Mouse (Mus musculus): Measurements from ENCODE around the gene Gpkow. TPM values are rescaled to one million over a fixed set of nuclear protein-coding genes. Genes with fewer than 3 reads are reported as not detected.
A peak's percentile ranks its signal among the peaks of the same experiment; 100 is the strongest.

Gpkow gene
- total and polyA plus RNA-seq, 3 experiments = 23.4 to 539 (median 37.0) TPM

- Histone ChIP-seq H3K9me3 (replicated peaks; ENCODE audit: insufficient read depth, low read length) (no peaks in the 10 kb centered on the region), H3K4me1 (ENCODE audit: control insufficient read depth in 1 of 2, insufficient read depth in 2 of 2, low read length in 2 of 2) (peaks cover 11 to 25% of the 10 kb centered on the region in 2 experiments), H3K27me3 (ENCODE audit: control insufficient read depth in 1 of 2, insufficient read depth in 2 of 2, low read length in 2 of 2) (no peaks in the 10 kb centered on the region), H3K4me3 (ENCODE audit: control insufficient read depth in 1 of 2, insufficient read depth in 1 of 2, low read depth in 2 of 2, low read length in 2 of 2) (peak within 1 kb of the TSS; percentile 65 to 79), H3K36me3 (ENCODE audit: control insufficient read depth in 1 of 2, insufficient read depth in 2 of 2, low read length in 2 of 2) (peaks cover 0 to 22% of the 10 kb centered on the region in 2 experiments; a peak in 2 of 4 replicates), H3K79me2 (ENCODE audit: control insufficient read depth, insufficient read depth, low read length, poor library complexity) (peaks cover 5% of the 10 kb centered on the region; the same call in 1 of the 2 replicates), H3K27ac (ENCODE audit: control insufficient read depth, low read depth, low read length) (peak within 1 kb of the TSS; percentile 95), H3K9ac (ENCODE audit: control insufficient read depth, low read depth, low read length, poor library complexity, severe bottlenecking) (peak within 1 kb of the TSS; percentile 74)
- DNase-seq (ENCODE audit: low read depth, low spot score) = peak; percentile 76
- TF ChIP-seq POLR2A (IDR thresholded peaks at IDR 0.05; ENCODE audit: control insufficient read depth in 1 of 2, insufficient read depth in 1 of 2, low read depth in 1 of 2, low read length in 2 of 2, poor library complexity in 1 of 2) = peak in 1 of 2 experiments; percentile 60; a peak in 2 of 4 replicates
- TF ChIP-seq BHLHE40 (IDR thresholded peaks at IDR 0.05; ENCODE audit: borderline replicate concordance, low read depth, low read length) = no peak
- TF ChIP-seq POLR2AphosphoS5 (IDR thresholded peaks at IDR 0.05; ENCODE audit: borderline replicate concordance, low read depth, low read length) = no peak
- TF ChIP-seq USF1 (IDR thresholded peaks at IDR 0.05; ENCODE audit: low read depth, low read length) = peak; percentile 40; the same call in 1 of the 2 replicates
- no peak for TF ChIP-seq MYB (IDR thresholded peaks at IDR 0.05; ENCODE audit: low read depth, low read length)
- no peak for TF ChIP-seq E2F4 (IDR thresholded peaks at IDR 0.05; ENCODE audit: borderline replicate concordance, low read depth, low read length)
- peak; percentile 18 to 43; a peak in 1 of 4 replicates for TF ChIP-seq EP300 (IDR thresholded peaks at IDR 0.05; ENCODE audit: low read depth in 1 of 2, low read length in 2 of 2)
- TF ChIP-seq ELF1 (IDR thresholded peaks at IDR 0.05; ENCODE audit: low read depth, low read length) = peak; percentile 46; the same call in 1 of the 2 replicates
- no peak for TF ChIP-seq GABPA (IDR thresholded peaks at IDR 0.05; ENCODE audit: low read depth, low read length)
- no peak for TF ChIP-seq RAD21 (IDR thresholded peaks at IDR 0.05; ENCODE audit: low read depth, low read length)
- no peak for TF ChIP-seq ZNF384 (IDR thresholded peaks at IDR 0.05; ENCODE audit: low read depth, low read length)
- no peak for TF ChIP-seq MEF2A (IDR thresholded peaks at IDR 0.05; ENCODE audit: extremely low read depth, insufficient replicate concordance, low read depth, low read length, poor library complexity, severe bottlenecking)
- peak; percentile 64 for TF ChIP-seq HCFC1 (IDR thresholded peaks at IDR 0.05; ENCODE audit: low read depth, low read length)
- TF ChIP-seq ZMIZ1 (IDR thresholded peaks at IDR 0.05; ENCODE audit: low read depth, low read length) = peak; percentile 53; the same call in 1 of the 2 replicates
- TF ChIP-seq NELFE (IDR thresholded peaks at IDR 0.05; ENCODE audit: low read depth, low read length) = no peak; the same call in none of the 2 replicates
- TF ChIP-seq ZKSCAN1 (IDR thresholded peaks at IDR 0.05; ENCODE audit: low read depth, low read length) = no peak
- TF ChIP-seq MAX (IDR thresholded peaks at IDR 0.05; ENCODE audit: low read length) = peak; percentile 52
- peak; percentile 59; the same call in 1 of the 2 replicates for TF ChIP-seq TCF12 (IDR thresholded peaks at IDR 0.05; ENCODE audit: low read depth, low read length)
- TF ChIP-seq MYC (IDR thresholded peaks at IDR 0.05; ENCODE audit: low read depth, low read length) = 0 out of 2 replicates have a peak, but pooled peaks have one; percentile 21
- TF ChIP-seq NRF1 (IDR thresholded peaks at IDR 0.05; ENCODE audit: insufficient read depth, low read depth, low read length, poor library complexity, severe bottlenecking) = no peak
- no peak for TF ChIP-seq POLR2AphosphoS2 (IDR thresholded peaks at IDR 0.05; ENCODE audit: low read length)
- TF ChIP-seq GATA1 (IDR thresholded peaks at IDR 0.05; ENCODE audit: low read depth, low read length) = peak; percentile 53
- 0 out of 2 replicates have a peak, but pooled peaks have one; percentile 65 for TF ChIP-seq CHD1 (IDR thresholded peaks at IDR 0.05; ENCODE audit: low read depth, low read length)
- TF ChIP-seq MXI1 (IDR thresholded peaks at IDR 0.05; ENCODE audit: low read depth, low read length) = peak; percentile 48; the same call in 1 of the 2 replicates
- TF ChIP-seq MAZ (IDR thresholded peaks at IDR 0.05; ENCODE audit: low read depth, low read length) = peak; percentile 55; the same call in 1 of the 2 replicates
- TF ChIP-seq MAFK (IDR thresholded peaks at IDR 0.05; ENCODE audit: borderline replicate concordance, low read depth, low read length) = no peak
- TF ChIP-seq SMC3 (IDR thresholded peaks at IDR 0.05; ENCODE audit: low read depth, low read length) = no peak
- TF ChIP-seq JUND (IDR thresholded peaks at IDR 0.05; ENCODE audit: low read depth, low read length) = no peak
- TF ChIP-seq TAL1 (IDR thresholded peaks at IDR 0.05; ENCODE audit: low read length) = no peak
- no peak for TF ChIP-seq ZC3H11A (IDR thresholded peaks at IDR 0.05; ENCODE audit: low read depth, low read length)
- TF ChIP-seq UBTF (IDR thresholded peaks at IDR 0.05; ENCODE audit: borderline replicate concordance, insufficient read depth, low read depth, low read length) = no peak
- peak; percentile 65; the same call in 1 of the 2 replicates for TF ChIP-seq SIN3A (IDR thresholded peaks at IDR 0.05; ENCODE audit: low read length)
- peak; percentile 42; the same call in 1 of the 2 replicates for TF ChIP-seq RCOR1 (IDR thresholded peaks at IDR 0.05; ENCODE audit: low read depth, low read length)
- TF ChIP-seq USF2 (IDR thresholded peaks at IDR 0.05; ENCODE audit: borderline replicate concordance in 1 of 2, insufficient read depth in 1 of 2, low read depth in 1 of 2, low read length in 2 of 2) = no peak
- TF ChIP-seq CTCF (IDR thresholded peaks at IDR 0.05 in 2 of 3, conservative IDR thresholded peaks at IDR 0.05 in 1 of 3; ENCODE audit: control insufficient read depth in 1 of 3, insufficient read depth in 1 of 3, low read depth in 2 of 3, low read length in 3 of 3, poor library complexity in 1 of 3, severe bottlenecking in 1 of 3) = no peak
These were observed 25.9 kb upstream of the Gpkow start, which contains the start of gene Plp2 for GRCm38 (mm10) chrX:7670921-7671623. Plp2 (minus strand) TSS chrX:7671390.

Data from MEL (cell line).